Mouse (Mus musculus): Measurements from ENCODE around the gene Il17ra. TPM values are rescaled to one million over a fixed set of nuclear protein-coding genes. Genes with fewer than 3 reads are reported as not detected.

The Il17ra gene
- total RNA-seq, 2 experiments from 2014 or later: 6.7 to 8.1 TPM

GRCm38 (mm10) chr6:120462251-120462650 lies 796 bp upstream of the Il17ra start:
- no peak for TF ChIP-seq CTCF (conservative IDR thresholded peaks at IDR 0.05)
- DNase-seq (ENCODE audit: low spot score in 2 of 2): no peak
- no peak overlapping the region for H3K4me3 ChIP-seq
- H3K27ac ChIP-seq: no peak overlapping the region

- TF ChIP-seq CTCF (conservative IDR thresholded peaks at IDR 0.05): peak; percentile 37
- Histone ChIP-seq H3K4me3 (peak overlapping the region; percentile 63), H3K27ac (no peak overlapping the region)
- DNase-seq (ENCODE audit: low spot score in 2 of 2): no peak
Measured at GRCm38 (mm10) chr6:120463884-120464283, 837 bp downstream of the Il17ra start.

- Histone ChIP-seq H3K27ac (no peak overlapping the region), H3K4me3 (peak overlapping the region; percentile 63; the same call in 1 of the 2 replicates)
- TF ChIP-seq CTCF (conservative IDR thresholded peaks at IDR 0.05): no peak
- DNase-seq (ENCODE audit: low spot score in 2 of 2): no peak
Measured at GRCm38 (mm10) chr6:120464406-120464939, 1.4 kb downstream of the Il17ra start.

GRCm38 (mm10) chr6:120465393-120465792 lies 2.3 kb downstream of the Il17ra start:
- no peak overlapping the region for H3K4me3 ChIP-seq
- no peak for TF ChIP-seq CTCF (conservative IDR thresholded peaks at IDR 0.05)
- H3K27ac ChIP-seq: no peak overlapping the region
- no peak for DNase-seq (ENCODE audit: low spot score in 2 of 2)

- TF ChIP-seq CTCF (conservative IDR thresholded peaks at IDR 0.05): peak; percentile 28
- Histone ChIP-seq H3K27ac (no peak overlapping the region), H3K4me3 (no peak overlapping the region)
- no peak for DNase-seq (ENCODE audit: low spot score in 2 of 2)
Measured at GRCm38 (mm10) chr6:120466609-120467329, 3.7 kb downstream of the Il17ra start.

GRCm38 (mm10) chr6:120468259-120468658 lies 5.2 kb downstream of the Il17ra start:
- no peak for DNase-seq (ENCODE audit: low spot score in 2 of 2)
- no peak overlapping the region for H3K4me3 ChIP-seq
- H3K27ac ChIP-seq: no peak overlapping the region
- TF ChIP-seq CTCF (conservative IDR thresholded peaks at IDR 0.05): no peak

- peak; percentile 50 for TF ChIP-seq CTCF (conservative IDR thresholded peaks at IDR 0.05)
- H3K27ac ChIP-seq: no peak overlapping the region
- no peak overlapping the region for H3K4me3 ChIP-seq
- DNase-seq (ENCODE audit: low spot score in 2 of 2): no peak
Measured at GRCm38 (mm10) chr6:120469268-120469667, 6.2 kb downstream of the Il17ra start.

- no peak for TF ChIP-seq CTCF (conservative IDR thresholded peaks at IDR 0.05)
- H3K4me3 ChIP-seq: no peak overlapping the region
- no peak overlapping the region for H3K27ac ChIP-seq
- no peak for DNase-seq (ENCODE audit: low spot score in 2 of 2)
Measured at GRCm38 (mm10) chr6:120469770-120470169, 6.7 kb downstream of the Il17ra start.

GRCm38 (mm10) chr6:120470666-120471065 lies 7.6 kb downstream of the Il17ra start:
- DNase-seq (ENCODE audit: low spot score in 2 of 2): no peak
- no peak for TF ChIP-seq CTCF (conservative IDR thresholded peaks at IDR 0.05)
- Histone ChIP-seq H3K4me3 (no peak overlapping the region), H3K27ac (no peak overlapping the region; the same call in 1 of the 2 replicates)

GRCm38 (mm10) chr6:120471991-120472441 lies 9.0 kb downstream of the Il17ra start:
- H3K27ac ChIP-seq: peak overlapping the region; percentile 72
- TF ChIP-seq CTCF (conservative IDR thresholded peaks at IDR 0.05): no peak
- no peak overlapping the region for H3K4me3 ChIP-seq
- DNase-seq (ENCODE audit: low spot score in 2 of 2): no peak

- TF ChIP-seq CTCF (conservative IDR thresholded peaks at IDR 0.05): no peak
- DNase-seq (ENCODE audit: low spot score in 2 of 2): no peak
- Histone ChIP-seq H3K27ac (peak overlapping the region; percentile 72), H3K4me3 (no peak overlapping the region)
Measured at GRCm38 (mm10) chr6:120472455-120473140, 9.6 kb downstream of the Il17ra start.

GRCm38 (mm10) chr6:120473427-120473826 lies 10.4 kb downstream of the Il17ra start:
- TF ChIP-seq CTCF (conservative IDR thresholded peaks at IDR 0.05): no peak
- Histone ChIP-seq H3K27ac (peak overlapping the region; percentile 72; the same call in 1 of the 2 replicates), H3K4me3 (no peak overlapping the region)
- no peak for DNase-seq (ENCODE audit: low spot score in 2 of 2)

- Histone ChIP-seq H3K4me3 (no peak overlapping the region), H3K27ac (no peak overlapping the region)
- no peak for DNase-seq (ENCODE audit: low spot score in 2 of 2)
- TF ChIP-seq CTCF (conservative IDR thresholded peaks at IDR 0.05): no peak
Measured at GRCm38 (mm10) chr6:120475288-120475687, 12.2 kb downstream of the Il17ra start.
